Mouse (Mus musculus): ENCODE results near the gene Fam227b.

Gene Fam227b

GRCm38 (mm10) chr2:126151855-126152571 lies at the start of gene Fam227b, which contains the start of gene Dtwd1:
Gene Fam227b (minus strand): TSS chr2:126152004.
Gene Dtwd1 (plus strand): TSS chr2:126152141.
- peak; percentile 98 for DNase-seq

DNA sequence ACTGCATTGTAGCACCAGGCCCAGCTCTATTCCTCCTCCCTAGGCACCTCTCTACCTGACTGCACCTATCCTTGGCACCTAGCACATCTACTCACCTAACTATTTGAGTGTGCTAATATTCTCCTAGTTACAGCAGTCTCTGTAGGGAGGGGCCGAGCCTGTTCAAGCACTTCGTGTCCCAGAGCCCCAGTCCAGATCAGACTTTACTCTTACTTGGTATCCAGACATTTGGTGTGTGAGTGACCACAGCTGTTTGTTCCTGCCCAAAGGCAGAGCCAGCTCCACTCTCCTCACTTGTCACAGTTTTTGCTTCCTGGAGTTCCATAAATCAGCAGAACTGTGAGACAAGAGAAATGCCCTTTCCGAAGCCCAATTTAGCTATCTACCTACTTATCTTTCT lies 47.2 kb upstream of the Fam227b start:
- DNase-seq = no peak

DNA sequence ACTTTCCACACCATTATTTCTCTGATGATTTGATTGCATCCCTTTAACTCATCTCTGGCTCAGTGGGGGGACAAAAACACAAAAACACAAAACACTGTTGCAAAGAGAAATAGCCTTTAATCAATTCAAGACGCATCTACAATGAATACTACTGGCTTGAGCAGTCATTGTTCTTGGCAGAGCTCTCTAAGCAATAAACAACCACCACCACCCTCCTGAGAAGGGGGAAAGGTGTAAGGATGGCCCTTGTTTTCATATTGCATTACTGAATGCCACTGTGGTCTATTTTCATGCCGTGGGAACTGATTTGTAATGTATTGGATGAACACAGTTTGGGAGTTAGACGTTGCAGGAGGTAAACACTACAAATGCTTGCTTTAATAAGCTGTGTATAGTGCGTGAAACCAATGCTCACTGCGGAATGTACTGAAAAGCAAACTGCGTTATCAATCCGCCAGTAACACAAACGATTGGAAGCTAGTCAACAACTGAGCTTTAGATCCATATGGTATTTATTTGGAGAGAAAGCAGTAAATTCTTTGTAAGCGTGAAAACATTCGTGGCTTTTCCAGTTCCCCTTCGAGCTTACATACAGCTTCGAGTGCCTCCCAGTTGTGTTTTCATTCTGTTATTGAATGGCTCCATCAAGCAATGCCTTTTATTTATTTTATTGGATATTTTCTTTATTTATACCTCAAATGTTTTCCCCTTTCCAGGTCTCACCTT lies 44.0 kb upstream of the Fam227b start:
- no peak for DNase-seq

DNA sequence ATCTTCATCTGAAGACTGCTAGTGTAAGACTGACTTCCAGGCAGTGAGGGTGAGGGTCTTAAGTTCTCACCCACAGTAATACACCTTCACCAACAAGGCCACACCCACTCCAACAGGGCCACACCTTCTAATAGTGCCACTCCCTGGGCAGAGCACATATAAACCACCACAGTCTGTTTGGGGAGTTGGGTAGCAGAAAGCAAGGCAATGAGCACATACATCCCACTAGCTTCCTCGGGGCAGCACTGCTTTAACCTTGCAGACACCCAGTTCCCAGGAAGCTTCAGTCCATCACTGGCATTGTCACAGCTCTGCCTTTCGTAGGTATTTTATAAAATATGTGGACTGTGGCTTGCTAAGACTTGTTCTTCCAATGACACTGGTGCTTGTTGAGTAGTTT lies 40.3 kb upstream of the Fam227b start:
- DNase-seq = no peak

GRCm38 (mm10) chr2:126191306-126191705 lies 39.5 kb upstream of the Fam227b start:
- no peak for DNase-seq

DNA sequence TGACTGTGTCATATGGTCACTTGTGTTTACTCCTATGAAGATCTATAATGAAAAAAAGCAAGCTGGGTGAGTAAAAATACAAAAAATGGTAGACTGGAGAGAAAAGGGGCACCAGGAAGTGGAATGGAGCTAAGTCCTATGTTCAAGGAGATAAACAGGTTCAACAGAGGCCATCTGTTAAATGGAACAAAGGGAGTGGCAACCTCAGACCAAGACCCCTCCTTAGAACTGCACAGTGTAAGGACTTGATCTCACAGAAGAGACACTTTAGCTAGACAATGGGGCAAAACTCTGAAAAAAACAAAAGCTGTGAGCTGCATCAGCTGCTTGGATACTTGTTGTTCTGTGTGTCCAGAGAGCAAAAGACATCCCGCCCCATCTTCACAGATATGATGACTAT lies 19.6 kb upstream of the Fam227b start:
- DNase-seq = no peak

- no peak for DNase-seq
Observed at GRCm38 (mm10) chr2:126166848-126167617, 15.2 kb upstream of the Fam227b start.

DNA sequence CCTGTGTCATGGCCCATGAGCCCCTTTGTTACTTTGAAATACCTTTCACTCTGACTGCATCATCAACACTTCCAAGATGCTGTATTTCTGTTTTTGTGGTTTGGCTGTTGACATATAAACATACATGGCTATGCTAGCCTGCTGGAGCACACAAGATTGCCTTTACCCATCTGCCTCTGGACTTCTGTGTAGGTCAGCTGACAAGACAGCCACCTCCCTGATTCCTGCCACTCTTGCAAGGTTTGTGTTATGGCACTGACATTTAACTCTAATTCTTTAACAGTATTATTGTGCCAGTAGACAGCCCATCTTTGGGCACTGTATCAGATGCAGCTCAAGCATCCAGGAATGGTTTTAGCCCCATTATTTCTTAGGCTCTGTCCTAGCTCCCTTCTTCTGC lies 14.5 kb upstream of the Fam227b start:
- DNase-seq = no peak

DNA sequence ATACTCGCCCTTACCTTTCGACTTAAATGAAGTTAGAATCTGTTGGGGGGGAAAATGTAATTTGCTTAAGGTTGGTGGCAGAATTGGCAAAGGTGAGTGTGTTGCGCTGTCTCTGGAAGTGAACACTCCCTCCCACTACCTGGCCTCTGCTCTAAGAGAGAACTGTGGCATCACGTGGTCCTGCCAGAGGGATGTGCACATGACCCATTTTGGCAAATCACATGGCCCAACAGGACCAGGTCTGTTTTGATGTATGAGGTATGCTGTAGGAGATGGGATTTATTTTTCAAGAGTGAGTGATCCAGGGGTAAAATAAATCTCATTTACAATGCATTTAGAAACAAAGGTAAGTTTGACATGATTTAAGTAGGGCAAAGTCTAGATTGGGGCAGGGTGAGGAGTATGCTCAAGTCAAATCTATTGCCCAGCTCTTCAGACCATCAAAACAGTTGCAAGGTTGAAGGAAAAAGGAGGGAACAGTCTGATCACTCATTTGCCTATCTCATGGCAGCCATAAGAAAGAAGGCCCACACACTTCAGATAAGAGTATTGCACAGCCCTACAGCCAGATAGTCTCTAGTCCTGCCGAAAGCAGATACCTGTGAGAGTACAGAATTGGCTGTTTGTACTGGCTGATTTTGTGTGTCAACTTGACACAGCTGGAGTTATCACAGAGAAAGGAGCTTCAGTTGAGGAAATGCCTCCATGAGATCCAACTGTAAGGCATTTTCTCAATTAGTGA lies 13.6 kb upstream of the Fam227b start:
- DNase-seq = no peak

GRCm38 (mm10) chr2:126147723-126148122 lies 4.1 kb downstream of the Fam227b start:
- no peak for DNase-seq

- no peak for DNase-seq
Observed at GRCm38 (mm10) chr2:126094616-126095015, 57.2 kb downstream of the Fam227b start.

DNA sequence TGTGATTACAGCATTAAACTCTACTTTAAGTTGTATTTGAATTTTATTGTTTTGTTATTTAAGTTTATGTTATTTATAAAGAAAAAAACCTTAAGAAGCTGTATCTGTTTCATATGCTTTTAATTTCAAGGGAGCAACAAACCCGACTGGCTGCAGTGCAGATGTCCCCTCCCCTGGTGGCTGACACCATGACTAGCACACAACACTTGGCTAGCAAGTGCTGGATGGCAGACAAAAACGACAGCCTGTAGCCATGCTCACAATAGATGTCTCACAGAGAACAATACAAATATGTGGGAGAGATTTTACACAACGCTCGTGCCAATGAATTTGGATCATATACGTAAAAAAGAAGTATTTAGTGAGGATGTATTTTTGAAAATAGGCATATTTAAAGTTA lies 61.4 kb downstream of the Fam227b start:
- no peak for DNase-seq

DNA sequence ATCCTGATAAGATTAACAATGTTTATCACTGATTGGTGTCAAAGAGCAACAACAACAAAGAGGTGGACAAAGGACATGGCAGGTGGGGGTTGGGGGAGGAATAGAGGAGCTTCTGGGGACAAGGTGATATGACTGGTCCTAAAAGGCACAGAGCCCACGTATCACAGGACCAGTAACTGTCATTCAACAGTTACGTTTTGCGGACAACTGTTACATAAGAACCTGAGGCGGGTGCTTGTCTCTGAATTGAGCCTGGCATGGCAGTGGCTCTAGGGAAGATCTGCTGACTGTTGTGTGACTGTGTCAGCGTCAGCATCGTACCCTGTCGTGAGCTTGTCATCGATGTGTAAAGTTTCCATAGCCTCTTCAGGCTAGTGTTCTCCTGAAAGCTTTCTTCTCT lies 65.6 kb downstream of the Fam227b start:
- no peak for DNase-seq

DNA sequence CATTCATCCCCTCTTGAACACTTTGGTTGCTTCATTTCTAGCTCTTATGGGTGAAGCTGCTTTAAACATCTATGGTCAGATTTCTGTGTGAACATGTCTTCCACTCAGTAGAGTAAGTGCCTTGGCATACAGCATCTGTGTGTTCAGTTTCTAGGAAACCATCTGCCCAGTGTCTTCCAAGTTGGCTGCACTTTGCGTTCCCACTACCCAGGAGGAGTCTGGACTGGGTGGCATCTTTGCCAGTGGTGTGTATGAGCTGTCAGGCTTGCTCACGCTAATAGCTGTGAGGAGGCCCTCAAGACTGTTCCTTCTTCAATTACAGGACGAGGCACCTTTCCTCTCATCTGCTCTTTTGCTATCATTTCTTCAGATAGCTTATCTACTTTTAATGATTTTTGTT lies 67.5 kb downstream of the Fam227b start:
- DNase-seq = no peak

GRCm38 (mm10) chr2:126079086-126079485 lies 72.7 kb downstream of the Fam227b start:
- no peak for DNase-seq

DNA sequence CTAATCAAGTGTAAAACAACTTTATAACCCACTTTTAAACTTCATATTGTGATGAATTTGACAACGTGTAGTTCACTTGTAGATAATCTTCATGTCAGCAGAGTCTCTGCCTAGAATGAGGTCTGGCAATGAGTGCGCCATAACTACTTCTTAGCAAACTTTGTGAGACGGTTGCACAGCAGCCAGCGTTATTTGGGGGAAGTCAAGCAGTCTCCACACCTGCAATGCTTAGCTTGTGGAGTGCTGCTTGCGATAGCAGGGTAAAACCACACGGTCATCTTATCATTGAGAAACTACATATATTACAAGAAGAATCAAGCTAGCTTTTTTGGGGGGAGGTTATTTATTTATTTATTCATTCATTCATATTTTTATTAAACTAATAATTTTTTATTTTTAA lies 75.3 kb downstream of the Fam227b start:
- no peak for DNase-seq

DNA sequence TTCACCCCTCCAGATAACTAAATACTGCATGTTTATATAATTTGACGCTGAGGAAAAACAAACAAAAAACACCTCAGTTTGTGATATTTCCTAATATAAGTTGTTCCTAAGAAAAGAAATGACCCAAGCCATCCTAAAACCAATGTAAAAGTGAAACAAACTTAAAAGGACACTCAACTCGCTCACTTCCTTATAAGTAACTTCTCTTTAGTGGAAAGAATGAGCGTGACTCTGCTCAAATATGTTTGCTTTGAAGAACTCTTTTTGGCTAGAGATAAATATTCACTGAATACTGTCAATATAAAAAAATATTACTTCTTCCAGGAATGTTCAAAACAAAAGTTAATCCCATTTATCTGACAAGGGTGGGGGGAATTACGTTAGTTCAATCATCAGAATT lies 78.1 kb downstream of the Fam227b start:
- DNase-seq = no peak

DNA sequence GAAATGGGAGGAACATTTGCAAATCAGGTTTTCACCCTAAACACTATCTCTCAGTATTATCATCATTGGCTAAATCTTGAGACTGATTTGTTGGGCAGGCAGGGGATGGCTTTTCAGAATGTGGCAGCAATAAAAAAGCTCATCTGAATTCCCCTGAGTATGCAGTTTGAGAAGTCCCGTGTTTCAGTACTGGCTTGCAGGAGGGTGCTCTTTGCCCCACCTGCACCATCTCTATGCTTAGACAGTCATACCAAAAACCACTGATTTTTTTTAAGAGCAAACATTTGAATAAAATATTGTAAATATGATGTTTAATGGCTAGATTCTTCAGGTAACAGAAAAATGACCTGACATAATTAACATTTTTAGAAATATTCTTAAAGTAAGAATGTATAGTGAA lies 82.1 kb downstream of the Fam227b start:
- no peak for DNase-seq

- no peak for DNase-seq
Observed at GRCm38 (mm10) chr2:126065303-126065856, 86.4 kb downstream of the Fam227b start.

- no peak for DNase-seq
Observed at GRCm38 (mm10) chr2:126064814-126065213, 87.0 kb downstream of the Fam227b start.

DNA sequence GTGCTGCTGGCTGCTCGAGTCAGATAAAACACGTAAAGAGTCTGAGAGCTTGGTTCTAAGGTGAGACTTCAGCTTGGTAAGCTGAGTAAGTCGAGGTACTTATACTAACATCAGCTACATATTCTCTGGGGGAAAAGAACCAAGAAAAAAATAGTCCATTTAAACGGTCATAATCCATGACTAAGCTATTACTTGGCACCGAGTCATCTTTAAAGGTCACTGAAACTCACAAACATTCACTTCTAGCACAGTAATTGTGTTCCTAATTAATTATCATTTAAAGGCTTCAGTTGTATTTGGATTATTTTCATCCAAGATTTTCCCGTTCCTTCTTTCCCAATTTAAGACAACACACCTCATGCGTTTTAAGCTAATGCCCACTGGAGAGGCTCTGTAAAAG lies 88.9 kb downstream of the Fam227b start:
- no peak for DNase-seq

- no peak for DNase-seq
Observed at GRCm38 (mm10) chr2:126061037-126061773, 90.6 kb downstream of the Fam227b start.

Data from cerebellum, adult 11-12 months (tissue).